Comparison of ENCODE assay signal across 8 mouse cellular contexts in genomic region chr5:36313353-36314079, GRCm38 (mm10).
DNase-seq lines count a peak whose midpoint lies in the region; ATAC-seq and TF ChIP-seq lines count a peak whose summit lies in the region.

No protein-coding gene starts in this region.

- no peaks in the 10 kb centered on the region for H3K27me3 ChIP-seq in forebrain, embryonic 12.5 days
- no peaks in the 10 kb centered on the region for H3K27me3 ChIP-seq in midbrain, embryonic 10.5 days (ENCODE audit: low read depth, poor library complexity, severe bottlenecking)
- H3K27me3 ChIP-seq in thymus, adult 2 months (ENCODE audit: control insufficient read depth, insufficient read depth, low read length): no peaks in the 10 kb centered on the region

- peak overlapping the region; percentile 56 for H3K27ac ChIP-seq in forebrain, embryonic 12.5 days
- H3K27ac ChIP-seq in midbrain, embryonic 10.5 days (replicated peaks): peak overlapping the region; percentile 82
- no peak overlapping the region for H3K27ac ChIP-seq in thymus, adult 2 months (ENCODE audit: control insufficient read depth, insufficient read depth, low read length)

- 0 out of 2 replicates have a peak overlapping the region, but pooled peaks have one; percentile 27 for H3K9ac ChIP-seq in forebrain, embryonic 12.5 days

- H3K4me2 ChIP-seq in forebrain, embryonic 12.5 days: peak overlapping the region; percentile 22

- intact Hi-C loops in heart, postnatal 10 days (cut with DNase I): no loop called here

- 31% methylated on average over 16 of the region's 16 CpGs for WGBS in forebrain, embryonic 12.5 days
- WGBS in midbrain, embryonic 10.5 days: 37% methylated on average over 16 of the region's 16 CpGs
- 86% methylated on average over 16 of the region's 16 CpGs for whole genome bisulfite sequencing in thymus, adult 2 months

- H3K4me1 ChIP-seq in forebrain, embryonic 12.5 days: peaks cover 33% of the 10 kb centered on the region
- H3K4me1 ChIP-seq in midbrain, embryonic 10.5 days: peaks cover 54% of the 10 kb centered on the region
- H3K4me1 ChIP-seq in thymus, adult 2 months (replicated peaks; ENCODE audit: control insufficient read depth, insufficient read depth, low read length): no peaks in the 10 kb centered on the region

- H3K9me3 ChIP-seq in forebrain, embryonic 12.5 days: no peaks in the 10 kb centered on the region
- H3K9me3 ChIP-seq in midbrain, embryonic 10.5 days (replicated peaks): no peaks in the 10 kb centered on the region

- DNase-seq in adrenal gland, postnatal 25 days: peak; percentile 26
- peak; percentile 85 to 88 for DNase-seq in heart, postnatal 10 days
- peak; percentile 86 for DNase-seq in kidney, postnatal 14 days
- DNase-seq in midbrain, embryonic 10.5 days (ENCODE audit: low spot score): peak; percentile 68
- DNase-seq in cerebellum, postnatal 4 days (ENCODE audit: low spot score in 2 of 2): no peak
- no peak for DNase-seq in thymus, adult 2 months

- peak; percentile 82 for ATAC-seq in forebrain, embryonic 12.5 days (ENCODE audit: low FRiP score)
- ATAC-seq in erythroblast, adult 5-6 weeks (replicated peaks; ENCODE audit: low FRiP score, poor library complexity, severe bottlenecking): no peak

- no peak overlapping the region for H3K4me3 ChIP-seq in forebrain, embryonic 12.5 days (replicated peaks)
- peak overlapping the region; percentile 27; the same call in 1 of the 2 replicates for H3K4me3 ChIP-seq in midbrain, embryonic 10.5 days
- H3K4me3 ChIP-seq in thymus, adult 2 months (ENCODE audit: control insufficient read depth, insufficient read depth, low read length): no peak overlapping the region

- no peaks in the 10 kb centered on the region for H3K36me3 ChIP-seq in forebrain, embryonic 12.5 days (replicated peaks)
- no peaks in the 10 kb centered on the region for H3K36me3 ChIP-seq in midbrain, embryonic 10.5 days
- no peaks in the 10 kb centered on the region for H3K36me3 ChIP-seq in thymus, adult 2 months (ENCODE audit: control insufficient read depth, insufficient read depth, low read length)

- no peak for TF ChIP-seq CTCF in thymus, adult 2 months (IDR thresholded peaks at IDR 0.05; ENCODE audit: borderline replicate concordance, control insufficient read depth, extremely low read depth, insufficient read depth, low read length, poor library complexity)

- no peak for TF ChIP-seq POLR2A in thymus, adult 2 months (IDR thresholded peaks at IDR 0.05; ENCODE audit: control insufficient read depth, extremely low read depth, insufficient read depth, low read length, poor library complexity)

Comparison
In these comparisons a context has a peak if more than half of its experiments do, and no peak if none do; other contexts are left out.
1. DNase-seq: peak in adrenal gland, postnatal 25 days (single experiment), heart, postnatal 10 days (2 of 2), kidney, postnatal 14 days (single experiment) and midbrain, embryonic 10.5 days (single experiment); none in cerebellum, postnatal 4 days (0 of 2) and thymus, adult 2 months (single experiment).